14 mouse cellular contexts compared by ENCODE assay signal in the genomic region with DNA sequence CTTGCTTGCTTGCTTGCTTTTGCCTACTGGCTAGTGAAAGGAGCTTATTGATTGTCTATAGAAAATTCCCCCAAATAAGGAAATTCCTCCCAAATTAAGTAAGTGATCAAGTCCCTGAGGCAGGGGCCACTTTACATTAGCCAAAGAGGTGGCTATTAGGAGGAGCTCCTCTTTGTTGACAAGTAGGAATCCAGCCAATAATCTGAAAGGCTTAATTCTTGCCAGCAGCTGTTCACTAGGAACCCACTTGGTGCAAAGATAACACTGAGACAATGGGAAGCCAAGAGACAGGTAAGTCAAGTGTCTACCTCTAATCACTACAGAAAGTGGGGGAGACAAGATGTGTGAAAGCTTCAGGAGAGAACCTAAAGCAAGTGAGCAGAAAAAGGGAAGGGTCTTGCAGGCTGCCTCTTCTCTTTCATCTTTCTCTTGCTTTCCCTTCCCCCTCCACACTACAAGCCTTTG.
A peak's percentile ranks its signal among the peaks of the same experiment; 100 is the strongest.
DNase-seq lines count a peak whose midpoint lies in the region; ATAC-seq and TF ChIP-seq lines count a peak whose summit lies in the region.
"Had no signal": no experiment of that assay in that cellular context is flagged by ENCODE, and none has a peak within 500 bp of the region (broad histone marks: within the 10 kb centered on the region; RNA-seq: fewer than 3 reads in every experiment).

No protein-coding gene starts in this region.

- H3K27me3 ChIP-seq in embryonic facial prominence, embryonic 12.5 days: no peaks in the 10 kb centered on the region
- no peaks in the 10 kb centered on the region for H3K27me3 ChIP-seq in forebrain, embryonic 15.5 days
- H3K27me3 ChIP-seq in hindbrain, postnatal 0 days (ENCODE audit: insufficient read depth, low read length): no peaks in the 10 kb centered on the region
- no peaks in the 10 kb centered on the region for H3K27me3 ChIP-seq in neural tube, embryonic 12.5 days (replicated peaks)
- H3K27me3 ChIP-seq: limb, embryonic 15.5 days had no signal

- no peak overlapping the region for H3K4me3 ChIP-seq in embryonic facial prominence, embryonic 12.5 days
- H3K4me3 ChIP-seq in forebrain, embryonic 15.5 days: no peak overlapping the region
- no peak overlapping the region for H3K4me3 ChIP-seq in hindbrain, postnatal 0 days (ENCODE audit: low read length)
- no peak overlapping the region for H3K4me3 ChIP-seq in neural tube, embryonic 12.5 days
- H3K4me3 ChIP-seq: limb, embryonic 15.5 days had no signal

- H3K9me3 ChIP-seq in embryonic facial prominence, embryonic 12.5 days: no peaks in the 10 kb centered on the region
- H3K9me3 ChIP-seq in forebrain, embryonic 15.5 days: no peaks in the 10 kb centered on the region
- no peaks in the 10 kb centered on the region for H3K9me3 ChIP-seq in hindbrain, postnatal 0 days (ENCODE audit: low read length)
- H3K9me3 ChIP-seq in neural tube, embryonic 12.5 days: no peaks in the 10 kb centered on the region
- H3K9me3 ChIP-seq: limb, embryonic 15.5 days had no signal

- peak overlapping the region; percentile 70; the same call in 1 of the 2 replicates for H3K27ac ChIP-seq in embryonic facial prominence, embryonic 12.5 days
- H3K27ac ChIP-seq in forebrain, embryonic 15.5 days (replicated peaks): peak overlapping the region; percentile 86
- H3K27ac ChIP-seq in hindbrain, postnatal 0 days: no peak overlapping the region
- H3K27ac ChIP-seq in neural tube, embryonic 12.5 days: peak overlapping the region; percentile 88
- H3K27ac ChIP-seq: limb, embryonic 15.5 days had no signal

- no peak overlapping the region for H3K4me2 ChIP-seq in embryonic facial prominence, embryonic 12.5 days (replicated peaks)
- no peak overlapping the region for H3K4me2 ChIP-seq in forebrain, embryonic 15.5 days (replicated peaks)
- no peak overlapping the region for H3K4me2 ChIP-seq in hindbrain, postnatal 0 days (ENCODE audit: low read depth, low read length)
- H3K4me2 ChIP-seq in neural tube, embryonic 12.5 days (replicated peaks): peak overlapping the region; percentile 37
- H3K4me2 ChIP-seq: heart, embryonic 11.5 days; limb, embryonic 15.5 days had no signal

- TF ChIP-seq CTCF in hindbrain, postnatal 0 days (IDR thresholded peaks at IDR 0.05; ENCODE audit: low read depth): no peak

- H3K4me1 ChIP-seq in embryonic facial prominence, embryonic 12.5 days: peaks cover 21% of the 10 kb centered on the region
- H3K4me1 ChIP-seq in forebrain, embryonic 15.5 days: peaks cover 32% of the 10 kb centered on the region
- H3K4me1 ChIP-seq in hindbrain, postnatal 0 days (ENCODE audit: insufficient read depth, low read length): peaks cover 7% of the 10 kb centered on the region; the same call in 1 of the 2 replicates
- peaks cover 26% of the 10 kb centered on the region for H3K4me1 ChIP-seq in neural tube, embryonic 12.5 days

- ATAC-seq in embryonic facial prominence, embryonic 12.5 days (ENCODE audit: insufficient number of reproducible peaks, insufficient read depth, low FRiP score, low TSS enrichment): no peak
- ATAC-seq in forebrain, embryonic 15.5 days (replicated peaks): no peak
- no peak for ATAC-seq in hindbrain, postnatal 0 days
- no peak for ATAC-seq in neural tube, embryonic 12.5 days (ENCODE audit: low FRiP score, low read depth)

- no peak overlapping the region for H3K9ac ChIP-seq in embryonic facial prominence, embryonic 12.5 days
- H3K9ac ChIP-seq in forebrain, embryonic 15.5 days (replicated peaks): 0 out of 2 replicates have a peak overlapping the region, but pooled peaks have one; percentile 13
- H3K9ac ChIP-seq in hindbrain, postnatal 0 days (replicated peaks; ENCODE audit: low read length): no peak overlapping the region
- H3K9ac ChIP-seq in neural tube, embryonic 12.5 days: no peak overlapping the region
- H3K9ac ChIP-seq: limb, embryonic 15.5 days had no signal

- DNase-seq in hindbrain, postnatal 0 days (ENCODE audit: low spot score): peak; percentile 12
- DNase-seq in left cerebral cortex, adult 9 months (ENCODE audit: low spot score in 2 of 2): no peak
- no peak for DNase-seq in embryo, embryonic 10.5 days (ENCODE audit: low spot score)
- no peak for DNase-seq in frontal cortex, postnatal 14 days (ENCODE audit: low spot score in 2 of 2)
- DNase-seq: cerebellum, adult 11 months; gastrocnemius, postnatal 14 days; heart, postnatal 4 days; kidney, adult 2 months; lung, adult 18-20 months had no signal

- H3K36me3 ChIP-seq in embryonic facial prominence, embryonic 12.5 days: no peaks in the 10 kb centered on the region
- H3K36me3 ChIP-seq in forebrain, embryonic 15.5 days: no peaks in the 10 kb centered on the region
- H3K36me3 ChIP-seq in hindbrain, postnatal 0 days (ENCODE audit: insufficient read depth, low read length): no peaks in the 10 kb centered on the region
- no peaks in the 10 kb centered on the region for H3K36me3 ChIP-seq in neural tube, embryonic 12.5 days
- H3K36me3 ChIP-seq: limb, embryonic 15.5 days had no signal
